Mouse (Mus musculus): ENCODE results near the gene Ptprb. TPM values are rescaled to one million over a fixed set of nuclear protein-coding genes. Genes with fewer than 3 reads are reported as not detected.

Gene Ptprb
- total and polyA plus RNA-seq, 3 experiments, result not detected

DNA sequence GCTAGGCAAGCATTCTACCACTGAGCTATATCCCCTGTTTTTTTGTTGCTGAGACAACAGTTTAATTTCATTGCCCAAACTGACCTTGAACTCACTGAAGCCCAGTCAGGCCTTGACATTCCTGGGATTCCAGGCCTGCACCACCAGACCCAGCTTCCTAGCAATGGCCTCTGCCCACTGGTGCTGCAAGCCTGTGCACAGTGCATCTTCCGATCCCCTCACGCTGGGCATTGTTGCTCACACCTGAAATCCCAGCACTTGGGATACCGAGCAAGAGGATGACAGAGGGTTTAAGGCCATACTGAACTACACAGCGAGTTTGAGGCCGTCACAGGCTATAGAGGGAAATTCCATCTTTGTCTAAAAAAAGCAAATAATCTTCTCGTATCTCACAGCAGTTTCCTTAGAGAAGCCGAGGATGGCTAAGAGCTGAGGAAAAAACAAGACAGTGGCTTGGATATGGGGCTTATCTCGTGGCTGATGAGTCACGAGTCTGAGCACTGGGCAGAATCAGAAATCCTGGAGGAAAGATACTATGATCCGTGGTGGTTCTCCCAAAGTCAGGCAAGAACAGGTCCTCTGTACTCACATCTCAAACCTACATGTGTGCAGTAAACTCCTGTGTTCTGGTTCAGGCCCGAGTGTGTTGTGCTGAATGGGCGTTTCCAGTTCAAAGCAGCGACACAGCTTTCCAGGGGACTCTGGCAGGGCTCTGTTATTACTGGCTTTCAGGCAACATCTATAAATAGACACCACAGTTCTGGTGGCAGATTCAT, 14.5 kb upstream of the Ptprb start:
- TF ChIP-seq ETS1 (IDR thresholded peaks at IDR 0.05; ENCODE audit: low read depth, low read length) (no peak), MAX (IDR thresholded peaks at IDR 0.05; ENCODE audit: low read length) (no peak), MYC (IDR thresholded peaks at IDR 0.05; ENCODE audit: low read depth, low read length) (no peak), USF1 (IDR thresholded peaks at IDR 0.05; ENCODE audit: low read depth, low read length) (no peak), SIN3A (IDR thresholded peaks at IDR 0.05; ENCODE audit: low read length) (no peak), EP300 (IDR thresholded peaks at IDR 0.05; ENCODE audit: low read depth in 1 of 2, low read length in 2 of 2) (no peak), USF2 (IDR thresholded peaks at IDR 0.05; ENCODE audit: borderline replicate concordance in 1 of 2, insufficient read depth in 1 of 2, low read depth in 1 of 2, low read length in 2 of 2) (no peak), MXI1 (IDR thresholded peaks at IDR 0.05; ENCODE audit: low read depth, low read length) (no peak), MAFK (IDR thresholded peaks at IDR 0.05; ENCODE audit: borderline replicate concordance, low read depth, low read length) (no peak), HCFC1 (IDR thresholded peaks at IDR 0.05; ENCODE audit: low read depth, low read length) (no peak), JUND (IDR thresholded peaks at IDR 0.05; ENCODE audit: low read depth, low read length) (no peak), TCF12 (IDR thresholded peaks at IDR 0.05; ENCODE audit: low read depth, low read length) (no peak), MAZ (IDR thresholded peaks at IDR 0.05; ENCODE audit: low read depth, low read length) (no peak), KAT2A (conservative IDR thresholded peaks at IDR 0.05; ENCODE audit: low read depth, low read length) (no peak), MEF2A (IDR thresholded peaks at IDR 0.05; ENCODE audit: extremely low read depth, insufficient replicate concordance, low read depth, low read length, poor library complexity, severe bottlenecking) (no peak), CHD1 (IDR thresholded peaks at IDR 0.05; ENCODE audit: low read depth, low read length) (no peak), ELF1 (IDR thresholded peaks at IDR 0.05; ENCODE audit: low read depth, low read length) (no peak), ZNF384 (IDR thresholded peaks at IDR 0.05; ENCODE audit: low read depth, low read length) (no peak)
- Histone ChIP-seq H3K4me1 (ENCODE audit: control insufficient read depth in 1 of 2, insufficient read depth in 2 of 2, low read length in 2 of 2) (no peaks in the 10 kb centered on the region), H3K27me3 (ENCODE audit: control insufficient read depth in 1 of 2, insufficient read depth in 2 of 2, low read length in 2 of 2) (no peaks in the 10 kb centered on the region), H3K27ac (ENCODE audit: control insufficient read depth, low read depth, low read length) (no peak overlapping the region), H3K9me3 (replicated peaks; ENCODE audit: insufficient read depth, low read length) (no peaks in the 10 kb centered on the region), H3K9ac (ENCODE audit: control insufficient read depth, low read depth, low read length, poor library complexity, severe bottlenecking) (no peak overlapping the region), H3K36me3 (ENCODE audit: control insufficient read depth in 1 of 2, insufficient read depth in 2 of 2, low read length in 2 of 2) (no peaks in the 10 kb centered on the region), H3K79me2 (ENCODE audit: control insufficient read depth, insufficient read depth, low read length, poor library complexity) (no peaks in the 10 kb centered on the region), H3K4me3 (ENCODE audit: control insufficient read depth in 1 of 2, insufficient read depth in 1 of 2, low read depth in 2 of 2, low read length in 2 of 2) (no peak overlapping the region)
- no peak for DNase-seq (ENCODE audit: low read depth, low spot score)

DNA sequence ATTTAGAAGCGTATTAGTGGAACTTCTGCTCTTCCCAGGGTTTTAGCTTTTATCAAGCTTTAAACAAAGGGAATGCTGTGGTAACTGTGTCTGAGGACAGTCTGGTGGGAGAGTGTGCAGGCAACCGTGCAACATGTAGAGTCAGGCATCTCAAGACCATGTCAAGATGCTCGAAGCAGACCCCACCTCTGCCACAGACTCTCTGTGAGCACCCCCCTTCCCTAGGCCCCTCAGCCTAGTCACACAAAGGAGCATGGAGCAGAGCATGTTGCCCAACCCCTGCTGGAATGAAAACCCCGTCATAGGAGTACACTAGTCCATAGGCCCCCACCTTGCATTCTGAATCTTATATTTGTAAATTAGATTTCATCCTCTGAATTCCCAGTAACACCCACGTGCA, 13.8 kb upstream of the Ptprb start:
- no peak overlapping the region for H3K9ac ChIP-seq (ENCODE audit: control insufficient read depth, low read depth, low read length, poor library complexity, severe bottlenecking)
- TF ChIP-seq ELF1 (IDR thresholded peaks at IDR 0.05; ENCODE audit: low read depth, low read length) (no peak), E2F4 (IDR thresholded peaks at IDR 0.05; ENCODE audit: borderline replicate concordance, low read depth, low read length) (no peak), RAD21 (IDR thresholded peaks at IDR 0.05; ENCODE audit: low read depth, low read length) (no peak), GABPA (IDR thresholded peaks at IDR 0.05; ENCODE audit: low read depth, low read length) (no peak), SMC3 (IDR thresholded peaks at IDR 0.05; ENCODE audit: low read depth, low read length) (no peak), TBP (IDR thresholded peaks at IDR 0.05; ENCODE audit: low read depth, low read length) (no peak), NRF1 (IDR thresholded peaks at IDR 0.05; ENCODE audit: insufficient read depth, low read depth, low read length, poor library complexity, severe bottlenecking) (no peak)

More for the DNA sequence above, 13.8 kb upstream of the Ptprb start:
- no peak for DNase-seq (ENCODE audit: low read depth, low spot score)
- no peak overlapping the region for H3K4me3 ChIP-seq (ENCODE audit: control insufficient read depth in 1 of 2, insufficient read depth in 1 of 2, low read depth in 2 of 2, low read length in 2 of 2)
- no peak overlapping the region for H3K27ac ChIP-seq (ENCODE audit: control insufficient read depth, low read depth, low read length)
- H3K27me3 ChIP-seq (ENCODE audit: control insufficient read depth in 1 of 2, insufficient read depth in 2 of 2, low read length in 2 of 2), result no peaks in the 10 kb centered on the region
- no peaks in the 10 kb centered on the region for H3K9me3 ChIP-seq (replicated peaks; ENCODE audit: insufficient read depth, low read length)
- H3K36me3 ChIP-seq (ENCODE audit: control insufficient read depth in 1 of 2, insufficient read depth in 2 of 2, low read length in 2 of 2), result no peaks in the 10 kb centered on the region
- H3K4me1 ChIP-seq (ENCODE audit: control insufficient read depth in 1 of 2, insufficient read depth in 2 of 2, low read length in 2 of 2), result no peaks in the 10 kb centered on the region
- no peaks in the 10 kb centered on the region for H3K79me2 ChIP-seq (ENCODE audit: control insufficient read depth, insufficient read depth, low read length, poor library complexity)
